Mouse (Mus musculus) lung, postnatal 0 days (tissue): ENCODE measurements around the gene Ankrd44. TPM values are rescaled to one million over a fixed set of nuclear protein-coding genes. Genes with fewer than 3 reads are reported as not detected.
A peak's percentile ranks its signal among the peaks of the same experiment; 100 is the strongest.

ENCODE experiments used
- ATAC-seq: fragments of 200-750 bp; cut with Nextera tagmentation; 2 replicates; pipeline ENCODE4 v1.8.0; 2017; ENCODE audit warnings: moderate library complexity
- DNase-seq: peaks from one replicate; pipeline ENCODE4 v3.0.0-alpha.2; 2016; ENCODE audit warnings: low spot score
- H3K27ac ChIP-seq: fragments of 300-500 bp; sonication (generic); 2 replicates; pipeline ENCODE4 v1.5.1; 2014; ENCODE audit warnings: antibody characterized with exemption, mild to moderate bottlenecking, low read length, mixed read lengths
- H3K27me3 ChIP-seq: fragments of 300-500 bp; sonication (generic); replicated peaks from 2 replicates; pipeline ENCODE4 v1.6.1; 2014; ENCODE audit warnings: low read length, mixed read lengths; ENCODE audit not compliant: insufficient read depth
- H3K36me3 ChIP-seq: fragments of 300-500 bp; sonication (generic); 2 replicates; pipeline ENCODE4 v1.6.1; 2014; ENCODE audit warnings: low read length, mixed read lengths; ENCODE audit not compliant: insufficient read depth
- H3K4me1 ChIP-seq: fragments of 300-500 bp; sonication (generic); 2 replicates; pipeline ENCODE4 v1.6.1; 2014; ENCODE audit warnings: antibody characterized with exemption, low read depth, low read length, mixed read lengths; ENCODE audit not compliant: insufficient read depth
- H3K4me2 ChIP-seq: fragments of 300-500 bp; sonication (generic); replicated peaks from 2 replicates; pipeline ENCODE4 v1.6.1; 2014; ENCODE audit warnings: low read depth, mild to moderate bottlenecking, low read length, moderate library complexity, mixed read lengths
- H3K4me3 ChIP-seq: fragments of 300-500 bp; sonication (generic); 2 replicates; pipeline ENCODE4 v1.5.1; 2014; ENCODE audit warnings: low read depth, low read length
- H3K9ac ChIP-seq: fragments of 300-500 bp; sonication (generic); replicated peaks from 2 replicates; pipeline ENCODE4 v1.6.1; 2014; ENCODE audit warnings: low read depth, mild to moderate bottlenecking
- H3K9me3 ChIP-seq: fragments of 300-500 bp; sonication (generic); 2 replicates; pipeline ENCODE4 v1.6.1; 2016; ENCODE audit warnings: low read length, mixed read lengths
- CTCF ChIP-seq: IDR thresholded peaks from 2 replicates; pipeline ENCODE4 v1.5.1; 2016; ENCODE audit warnings: antibody characterized with exemption, mild to moderate bottlenecking
- EP300 ChIP-seq: IDR thresholded peaks from 2 replicates; pipeline ENCODE4 v1.6.1; 2016; ENCODE audit warnings: antibody characterized with exemption, mild to moderate bottlenecking, control low read depth
- WGBS: fragments of 180-500 bp; shearing (Covaris S2); extraction: QIAGEN DNeasy Blood & Tissue Kit; methylation state at CpG from one replicate; pipeline ENCODE4 v1.1.7; 2014; 5-methylcytosine and 5-hydroxymethylcytosine counted together
- polyA plus RNA-seq: library from polyadenylated mRNA; unstranded; fragments of >200 nt; fragmentation: Nextera tagmentation; extraction: Ambion mirVana; gene quantifications from 2 replicates; pipeline ENCODE4 v1.2.1, GENCODE M21; 2015

The Ankrd44 gene
- polyA plus RNA-seq, 1 experiment from 2014 or later: 16.5 TPM

DNA sequence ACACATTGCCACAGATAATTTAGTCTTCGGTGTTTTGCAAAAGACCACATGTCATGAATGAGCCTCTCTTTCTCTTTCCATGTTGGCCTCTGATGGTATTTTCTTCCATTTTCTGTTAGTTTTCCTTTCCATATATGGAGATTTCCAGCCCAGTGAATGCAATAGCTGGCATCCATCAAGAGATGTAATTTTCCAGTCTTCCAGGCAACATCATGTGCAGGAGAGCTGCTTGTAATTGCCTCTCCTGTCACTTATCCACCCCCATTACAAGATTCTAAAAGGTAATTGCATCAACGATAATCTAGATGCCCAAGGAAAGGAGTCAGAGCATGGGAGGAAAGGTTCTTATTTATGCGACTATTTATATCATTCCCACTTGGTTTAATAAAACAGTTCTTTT is 188.7 kb downstream of the Ankrd44 start:
- Histone ChIP-seq H3K27me3 (no peaks in the 10 kb centered on the region), H3K9me3 (no peaks in the 10 kb centered on the region), H3K27ac (no peak overlapping the region), H3K36me3 (no peaks in the 10 kb centered on the region), H3K4me2 (no peak overlapping the region), H3K4me1 (no peaks in the 10 kb centered on the region), H3K9ac (no peak overlapping the region), H3K4me3 (no peak overlapping the region)
- no peak for TF ChIP-seq EP300
- no peak for TF ChIP-seq CTCF
- DNase-seq (no peak), ATAC-seq (no peak)
- WGBS: 96% methylated on average over 3 of the region's 3 CpGs

DNA sequence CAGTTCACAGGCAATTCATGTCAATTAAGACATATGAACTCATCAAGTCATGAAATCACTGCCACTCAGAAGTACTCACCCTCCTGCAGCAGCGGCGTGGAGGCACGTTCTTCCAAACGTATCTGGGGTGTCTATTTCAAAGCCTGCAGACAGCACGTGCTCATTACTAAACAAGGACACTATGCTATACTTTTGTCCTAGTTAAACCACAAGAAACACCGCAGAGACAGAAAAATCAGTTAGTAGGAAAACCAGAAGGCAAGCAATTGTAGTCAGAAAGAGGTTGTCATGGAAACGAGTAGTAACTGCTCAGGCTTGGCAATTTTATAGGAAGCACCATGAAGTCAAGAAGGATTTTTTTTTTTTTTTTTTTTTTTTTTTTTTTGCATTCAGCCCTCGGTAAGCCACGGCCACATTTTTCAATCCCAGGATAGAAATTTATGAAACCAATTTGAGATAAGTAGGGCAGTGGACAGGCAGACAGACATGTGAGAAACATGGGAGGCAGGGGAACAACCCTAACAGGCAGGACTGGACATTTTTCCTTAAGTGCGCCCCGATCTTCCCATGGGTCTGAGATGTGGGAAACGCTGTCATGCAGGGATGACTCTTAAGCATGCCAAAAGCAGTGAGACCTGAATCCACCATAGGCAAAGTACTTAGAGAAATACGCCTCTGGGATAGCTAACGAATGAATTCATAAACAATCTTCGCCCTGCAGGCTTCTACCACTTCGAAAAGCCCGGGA is 191.1 kb downstream of the Ankrd44 start:
- Histone ChIP-seq H3K27me3 (no peaks in the 10 kb centered on the region), H3K4me1 (no peaks in the 10 kb centered on the region), H3K9me3 (no peaks in the 10 kb centered on the region), H3K9ac (no peak overlapping the region), H3K27ac (no peak overlapping the region), H3K4me2 (no peak overlapping the region), H3K4me3 (no peak overlapping the region), H3K36me3 (no peaks in the 10 kb centered on the region)
- TF ChIP-seq CTCF (no peak), EP300 (no peak)
- ATAC-seq: no peak
- DNase-seq: no peak
- WGBS: 67% methylated on average over 17 of the region's 17 CpGs

DNA sequence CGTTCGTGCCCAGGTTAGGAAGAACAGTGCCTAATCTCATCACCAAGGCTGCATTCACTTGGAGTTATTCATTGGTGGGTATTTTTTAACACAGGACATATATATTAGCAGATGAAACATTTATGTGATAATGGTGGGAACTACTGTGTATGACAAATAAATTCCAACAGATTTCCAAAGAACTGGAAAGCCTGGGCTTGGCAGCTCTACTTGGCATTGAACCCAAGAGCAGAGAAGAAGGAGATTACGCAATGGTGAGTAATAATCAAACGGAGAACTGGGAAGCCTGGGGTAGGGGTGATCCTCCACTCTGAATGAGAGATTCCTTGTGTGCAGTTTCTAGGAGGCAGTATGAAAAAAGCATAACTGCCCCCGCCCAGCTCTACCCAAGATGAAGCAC is 196.9 kb downstream of the Ankrd44 start:
- H3K27me3 ChIP-seq: no peaks in the 10 kb centered on the region
- H3K4me2 ChIP-seq: no peak overlapping the region
- no peak overlapping the region for H3K9ac ChIP-seq
- peaks cover 15% of the 10 kb centered on the region; the same call in 1 of the 2 replicates for H3K36me3 ChIP-seq
- H3K27ac ChIP-seq: no peak overlapping the region
- TF ChIP-seq CTCF: no peak
- TF ChIP-seq EP300: peak; percentile 49; the same call in 1 of the 2 replicates
- DNase-seq (peak; percentile 90), ATAC-seq (peak; percentile 82)
- no peak overlapping the region for H3K4me3 ChIP-seq
- WGBS: 59% methylated on average over 5 of the region's 5 CpGs
- H3K4me1 ChIP-seq: no peaks in the 10 kb centered on the region
- no peaks in the 10 kb centered on the region for H3K9me3 ChIP-seq

DNA sequence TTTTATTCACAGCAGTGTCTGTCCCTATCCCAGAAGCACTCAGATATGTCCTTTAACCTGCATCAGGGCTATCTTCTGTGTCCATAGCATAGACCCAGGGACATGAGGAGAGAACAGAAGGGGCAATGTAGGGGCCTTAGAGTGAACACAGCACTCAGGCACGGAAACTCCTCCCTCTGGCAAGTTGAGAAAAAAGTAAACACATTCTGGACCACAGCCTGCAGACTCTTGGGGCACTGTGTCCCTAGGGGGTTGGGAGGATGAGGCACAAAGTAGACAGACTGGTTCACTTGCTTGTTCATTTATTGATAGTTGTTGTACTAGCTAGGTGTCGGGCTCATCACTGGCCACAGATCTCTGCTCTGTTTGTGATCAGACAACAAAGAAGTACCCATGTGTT is 199.6 kb downstream of the Ankrd44 start:
- Histone ChIP-seq H3K36me3 (peaks cover 22% of the 10 kb centered on the region; the same call in 1 of the 2 replicates), H3K27ac (no peak overlapping the region), H3K4me2 (no peak overlapping the region), H3K4me1 (no peaks in the 10 kb centered on the region), H3K9me3 (no peaks in the 10 kb centered on the region), H3K27me3 (no peaks in the 10 kb centered on the region), H3K9ac (no peak overlapping the region), H3K4me3 (no peak overlapping the region)
- TF ChIP-seq EP300 (no peak), CTCF (no peak)
- no peak for DNase-seq
- WGBS: 46% methylated on average over 2 of the region's 2 CpGs
- peak; percentile 16; the same call in 1 of the 2 replicates for ATAC-seq

DNA sequence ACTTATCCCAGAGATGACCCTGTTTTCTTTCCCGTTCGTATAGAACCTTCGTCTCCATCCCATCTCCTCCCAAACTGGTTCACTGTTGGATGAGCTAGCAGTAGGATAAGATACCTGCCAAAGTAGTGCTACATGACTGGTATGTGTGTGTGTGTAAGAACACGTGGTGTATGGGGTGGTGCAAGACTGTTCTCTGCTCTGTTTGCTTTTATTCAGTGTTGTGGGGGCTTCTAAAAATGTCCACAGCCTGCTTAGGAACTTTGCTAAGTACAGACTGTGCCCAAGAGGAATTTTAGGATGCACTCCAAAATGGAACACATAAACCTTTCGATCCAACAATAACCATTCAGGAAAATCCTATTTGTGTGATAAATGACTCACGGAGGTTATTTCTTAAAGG is 209.3 kb downstream of the Ankrd44 start:
- 88% methylated on average over 6 of the region's 6 CpGs for WGBS
- Histone ChIP-seq H3K27ac (no peak overlapping the region), H3K4me3 (no peak overlapping the region), H3K4me2 (no peak overlapping the region), H3K27me3 (no peaks in the 10 kb centered on the region), H3K9me3 (no peaks in the 10 kb centered on the region), H3K9ac (no peak overlapping the region), H3K4me1 (peaks cover 10% of the 10 kb centered on the region), H3K36me3 (0 out of 2 replicates have a peak, but pooled peaks cover 4% of the 10 kb centered on the region)
- no peak for DNase-seq
- ATAC-seq: no peak
- TF ChIP-seq CTCF (no peak), EP300 (no peak; the same call in 1 of the 2 replicates)

DNA sequence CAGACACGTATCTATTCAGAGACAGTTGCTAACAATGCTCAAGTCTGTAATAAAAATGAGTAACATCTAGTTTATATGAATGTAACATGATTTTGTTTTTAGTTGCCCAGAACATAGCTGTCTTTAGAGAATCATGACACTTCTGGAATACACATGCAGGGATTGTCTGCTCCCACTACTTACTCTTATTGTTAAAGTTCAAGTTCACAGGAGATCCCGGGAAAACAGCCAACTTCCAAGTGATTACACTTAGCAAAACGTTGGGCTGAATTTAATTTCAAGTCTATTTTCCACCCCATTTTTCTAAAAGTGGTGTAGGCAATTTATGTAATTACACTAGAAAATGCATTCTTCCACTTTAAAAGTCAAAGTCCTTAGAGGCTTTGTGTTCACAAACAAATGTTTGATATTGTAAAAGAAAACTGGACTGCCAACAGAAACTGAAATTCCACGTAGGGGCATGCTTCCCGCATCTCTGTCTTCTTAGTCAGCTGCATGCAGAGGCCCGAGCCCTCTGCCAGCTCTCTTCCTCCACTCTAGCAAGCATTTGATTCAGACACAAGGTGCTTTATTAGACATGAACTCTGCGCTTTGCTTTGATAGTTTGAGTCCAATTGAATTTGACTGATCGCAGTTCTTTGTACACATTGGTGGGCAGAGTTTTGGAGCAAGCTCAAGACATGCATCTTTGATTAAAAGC is 211.0 kb downstream of the Ankrd44 start:
- Histone ChIP-seq H3K27ac (no peak overlapping the region), H3K4me2 (no peak overlapping the region), H3K9me3 (no peaks in the 10 kb centered on the region), H3K4me3 (no peak overlapping the region), H3K4me1 (peaks cover 10% of the 10 kb centered on the region), H3K27me3 (no peaks in the 10 kb centered on the region), H3K9ac (no peak overlapping the region), H3K36me3 (no peaks in the 10 kb centered on the region)
- WGBS: 50% methylated on average over 8 of the region's 8 CpGs
- no peak for TF ChIP-seq EP300
- no peak for TF ChIP-seq CTCF
- DNase-seq (peak; percentile 26), ATAC-seq (no peak)
